22 mouse cellular contexts compared by ENCODE assay signal in the genomic region with DNA sequence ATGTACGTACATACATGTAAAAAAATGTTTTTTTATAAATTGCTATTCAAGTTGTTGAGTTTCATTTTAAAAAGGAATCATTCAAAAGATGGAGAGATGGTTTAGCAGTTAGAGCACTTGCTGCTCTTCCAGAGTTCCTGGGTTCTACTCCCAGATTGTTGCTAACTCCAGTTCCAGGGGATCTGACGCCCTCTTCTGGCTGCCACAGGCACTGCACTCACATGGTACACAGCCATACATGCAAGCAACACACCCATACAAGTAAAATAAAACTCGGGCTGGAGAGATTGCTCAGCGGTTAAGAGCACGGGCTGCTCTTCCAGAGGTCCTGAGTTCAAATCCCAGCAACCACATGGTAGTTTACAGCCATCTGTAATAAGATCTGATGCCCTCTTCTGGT. TPM values are rescaled to one million over a fixed set of nuclear protein-coding genes. Genes with fewer than 3 reads are reported as not detected.
DNase-seq lines count a peak whose midpoint lies in the region; ATAC-seq and TF ChIP-seq lines count a peak whose summit lies in the region.
"Had no signal": no experiment of that assay in that cellular context is flagged by ENCODE, and none has a peak within 500 bp of the region (broad histone marks: within the 10 kb centered on the region; RNA-seq: fewer than 3 reads in every experiment).

No protein-coding gene starts in this region.

- intact Hi-C loops in heart, adult 2 months (cut with DNase I): no loop called here
- intact Hi-C loops in heart, postnatal 25 days (cut with DNase I): no loop called here

- whole genome bisulfite sequencing in heart, adult 2 months: 95% methylated on average over 5 of the region's 5 CpGs
- 87% methylated on average over 5 of the region's 5 CpGs for WGBS in liver, postnatal 0 days (ENCODE audit: insufficient replicate concordance)
- 87% methylated on average over 5 of the region's 5 CpGs for whole genome bisulfite sequencing in liver, embryonic 12.5 days (ENCODE audit: insufficient replicate concordance)
- 91% methylated on average over 5 of the region's 5 CpGs for WGBS in forebrain, embryonic 11.5 days

- H3K4me3 ChIP-seq in heart, adult 2 months: no peak overlapping the region
- no peak overlapping the region for H3K4me3 ChIP-seq in liver, postnatal 0 days (ENCODE audit: low read depth, low read length)
- H3K4me3 ChIP-seq in liver, embryonic 12.5 days: no peak overlapping the region
- no peak overlapping the region for H3K4me3 ChIP-seq in G1E (ENCODE audit: low read depth, low read length)
- no peak overlapping the region for H3K4me3 ChIP-seq in forebrain, embryonic 11.5 days (ENCODE audit: low read depth, low read length)
- H3K4me3 ChIP-seq: embryonic facial prominence, embryonic 10.5 days; erythroblast, embryonic 14.5 days; heart, embryonic 13.5 days; limb, embryonic 10.5 days; stomach, embryonic 15.5 days had no signal

- H3K27me3 ChIP-seq in heart, adult 2 months (ENCODE audit: control insufficient read depth, insufficient read depth, low read length): no peaks in the 10 kb centered on the region
- no peaks in the 10 kb centered on the region for H3K27me3 ChIP-seq in liver, postnatal 0 days (ENCODE audit: insufficient read depth, low read length)
- H3K27me3 ChIP-seq in liver, embryonic 12.5 days (replicated peaks): no peaks in the 10 kb centered on the region
- H3K27me3 ChIP-seq in G1E (ENCODE audit: insufficient read depth, low read length): no peaks in the 10 kb centered on the region
- H3K27me3 ChIP-seq in forebrain, embryonic 11.5 days (ENCODE audit: control insufficient read depth, insufficient read depth, low read length): no peaks in the 10 kb centered on the region
- H3K27me3 ChIP-seq: heart, embryonic 13.5 days; stomach, embryonic 15.5 days had no signal

- H3K4me2 ChIP-seq in liver, postnatal 0 days (ENCODE audit: low read depth, low read length): no peak overlapping the region
- no peak overlapping the region for H3K4me2 ChIP-seq in liver, embryonic 12.5 days
- no peak overlapping the region for H3K4me2 ChIP-seq in forebrain, embryonic 11.5 days (ENCODE audit: low read depth, low read length, severe bottlenecking)
- H3K4me2 ChIP-seq: heart, embryonic 13.5 days; stomach, embryonic 15.5 days had no signal

- DNase-seq in heart, adult 2 months: no peak
- DNase-seq in heart, postnatal 25 days (ENCODE audit: low spot score): no peak
- no peak for DNase-seq in liver, postnatal 0 days
- DNase-seq in G1E (ENCODE audit: low spot score): no peak
- DNase-seq in induced T-regulatory cell, adult 2 months (ENCODE audit: low read depth): peak; percentile 4
- no peak for DNase-seq in natural killer cell, adult 2 months (ENCODE audit: low spot score in 2 of 2)
- no peak for DNase-seq in forebrain, embryonic 11.5 days (ENCODE audit: low spot score)
- DNase-seq: adrenal gland, postnatal 14 days; cerebellum, adult 11 months; cerebellum, postnatal 25 days; kidney, postnatal 25 days; layer of hippocampus, postnatal 36 days; lung, adult 18-20 months; spleen, adult 18-20 months; thymus, postnatal 4 days had no signal

- H3K9me3 ChIP-seq in liver, postnatal 0 days (ENCODE audit: low read length): no peaks in the 10 kb centered on the region
- no peaks in the 10 kb centered on the region for H3K9me3 ChIP-seq in liver, embryonic 12.5 days (replicated peaks)
- H3K9me3 ChIP-seq in G1E (replicated peaks): no peaks in the 10 kb centered on the region
- no peaks in the 10 kb centered on the region for H3K9me3 ChIP-seq in forebrain, embryonic 11.5 days (ENCODE audit: control insufficient read depth, low read length)
- H3K9me3 ChIP-seq: embryonic facial prominence, embryonic 10.5 days; heart, embryonic 13.5 days; limb, embryonic 10.5 days; stomach, embryonic 15.5 days had no signal

- H3K9ac ChIP-seq in heart, adult 2 months (ENCODE audit: low read depth, low read length): no peak overlapping the region
- H3K9ac ChIP-seq in liver, postnatal 0 days (replicated peaks): no peak overlapping the region
- no peak overlapping the region for H3K9ac ChIP-seq in liver, embryonic 12.5 days
- no peak overlapping the region for H3K9ac ChIP-seq in forebrain, embryonic 11.5 days (ENCODE audit: low read length)
- H3K9ac ChIP-seq: heart, embryonic 13.5 days; stomach, embryonic 15.5 days had no signal

- TF ChIP-seq EP300 in heart, adult 2 months (IDR thresholded peaks at IDR 0.05; ENCODE audit: insufficient read depth, low read depth, low read length): no peak
- no peak for TF ChIP-seq EP300 in liver, postnatal 0 days (IDR thresholded peaks at IDR 0.05; ENCODE audit: low read depth)

- H3K36me3 ChIP-seq in heart, adult 2 months (ENCODE audit: control insufficient read depth, insufficient read depth, low read length): no peaks in the 10 kb centered on the region
- 0 out of 2 replicates have a peak, but pooled peaks cover under 1% of the 10 kb centered on the region for H3K36me3 ChIP-seq in liver, postnatal 0 days (replicated peaks; ENCODE audit: insufficient read depth, low read length)
- peaks cover 28% of the 10 kb centered on the region for H3K36me3 ChIP-seq in liver, embryonic 12.5 days
- H3K36me3 ChIP-seq in G1E (replicated peaks): peaks cover 43% of the 10 kb centered on the region
- no peaks in the 10 kb centered on the region for H3K36me3 ChIP-seq in forebrain, embryonic 11.5 days (ENCODE audit: control insufficient read depth, insufficient read depth, low read length)
- H3K36me3 ChIP-seq: embryonic facial prominence, embryonic 10.5 days; heart, embryonic 13.5 days; limb, embryonic 10.5 days; stomach, embryonic 15.5 days had no signal

- H3K27ac ChIP-seq in heart, adult 2 months: no peak overlapping the region
- no peak overlapping the region for H3K27ac ChIP-seq in liver, postnatal 0 days (ENCODE audit: low read depth)
- H3K27ac ChIP-seq in liver, embryonic 12.5 days: no peak overlapping the region
- no peak overlapping the region for H3K27ac ChIP-seq in forebrain, embryonic 11.5 days (ENCODE audit: low read depth, low read length)
- H3K27ac ChIP-seq: embryonic facial prominence, embryonic 10.5 days; heart, embryonic 13.5 days; limb, embryonic 10.5 days; stomach, embryonic 15.5 days had no signal

- TF ChIP-seq CTCF in heart, adult 2 months (IDR thresholded peaks at IDR 0.05): peak; percentile 24
- peak; percentile 53 for TF ChIP-seq CTCF in liver, postnatal 0 days (IDR thresholded peaks at IDR 0.05; ENCODE audit: low read depth)
- peak; percentile 21; the same call in 1 of the 2 replicates for TF ChIP-seq CTCF in G1E (IDR thresholded peaks at IDR 0.05; ENCODE audit: low read depth, low read length)

- no peaks in the 10 kb centered on the region for H3K79me2 ChIP-seq in heart, adult 2 months (replicated peaks; ENCODE audit: control insufficient read depth, insufficient read depth, low read length)

- H3K4me1 ChIP-seq in heart, adult 2 months (ENCODE audit: control insufficient read depth, insufficient read depth, low read length): no peaks in the 10 kb centered on the region
- no peaks in the 10 kb centered on the region for H3K4me1 ChIP-seq in liver, postnatal 0 days (ENCODE audit: insufficient read depth)
- no peaks in the 10 kb centered on the region for H3K4me1 ChIP-seq in liver, embryonic 12.5 days
- H3K4me1 ChIP-seq in G1E (ENCODE audit: insufficient read depth, low read depth, low read length): no peaks in the 10 kb centered on the region
- H3K4me1 ChIP-seq in forebrain, embryonic 11.5 days (replicated peaks; ENCODE audit: control insufficient read depth, insufficient read depth, low read length): peaks cover 4% of the 10 kb centered on the region
- H3K4me1 ChIP-seq: heart, embryonic 13.5 days; stomach, embryonic 15.5 days had no signal

- TF ChIP-seq POLR2A in heart, adult 2 months (IDR thresholded peaks at IDR 0.05; ENCODE audit: insufficient read depth, low read depth, low read length): no peak

- ATAC-seq in liver, postnatal 0 days: no peak
- ATAC-seq in liver, embryonic 12.5 days: no peak
- no peak for ATAC-seq in G1E (ENCODE audit: extremely low read depth, insufficient number of reproducible peaks, low FRiP score, poor library complexity, severe bottlenecking)
- no peak for ATAC-seq in forebrain, embryonic 11.5 days (replicated peaks; ENCODE audit: low FRiP score)
- ATAC-seq: forebrain, embryonic 16.5 days had no signal

RNA-seq across cellular contexts. Expression of a gene that starts 49.4 kb away (rescaled TPM):
- total RNA-seq in heart, adult 2 months (2021): 1 to 10 TPM; 7.4 to 7.9 TPM
- 6.3 and 11.5 TPM in 2 replicates for polyA plus RNA-seq in heart, adult 2 months (2012; rRNA removed)
- total RNA-seq in heart, postnatal 25 days (2021): 1 to 10 TPM; 7.4 to 7.6 TPM
- polyA plus RNA-seq in liver, postnatal 0 days (2015; fragmentation: Nextera tagmentation; extraction: Ambion mirVana): 54.3 and 59.6 TPM in 2 replicates
- 36.1 and 37.0 TPM in 2 replicates for polyA plus RNA-seq in liver, embryonic 12.5 days (2016; fragmentation: Nextera tagmentation; extraction: Ambion mirVana)
- total RNA-seq in G1E (2014; fragmentation: Nextera tagmentation) (not detected in 2 replicates), G1E (2017) (0.05 TPM in 1 of 2 replicates, not detected in the other)
- not detected in 2 replicates for polyA plus RNA-seq in G1E (2012)
- 24.5 and 29.5 TPM in 2 replicates for polyA plus RNA-seq in forebrain, embryonic 11.5 days (2014; fragmentation: Nextera tagmentation; extraction: Ambion mirVana)
